Mouse (Mus musculus) B cell, adult 62 days (primary cell): ENCODE measurements around the gene Dnase2a. TPM values are rescaled to one million over a fixed set of nuclear protein-coding genes. Genes with fewer than 3 reads are reported as not detected.

Experiments
- total RNA-seq: library from RNA; stranded (reverse); gene quantifications from 4 replicates; pipeline ENCODE4 v1.2.4, GENCODE M21; 2023

Gene Dnase2a
- total RNA-seq: 56.5 to 67.9 TPM (median 65.7 TPM) in 4 replicates

DNA sequence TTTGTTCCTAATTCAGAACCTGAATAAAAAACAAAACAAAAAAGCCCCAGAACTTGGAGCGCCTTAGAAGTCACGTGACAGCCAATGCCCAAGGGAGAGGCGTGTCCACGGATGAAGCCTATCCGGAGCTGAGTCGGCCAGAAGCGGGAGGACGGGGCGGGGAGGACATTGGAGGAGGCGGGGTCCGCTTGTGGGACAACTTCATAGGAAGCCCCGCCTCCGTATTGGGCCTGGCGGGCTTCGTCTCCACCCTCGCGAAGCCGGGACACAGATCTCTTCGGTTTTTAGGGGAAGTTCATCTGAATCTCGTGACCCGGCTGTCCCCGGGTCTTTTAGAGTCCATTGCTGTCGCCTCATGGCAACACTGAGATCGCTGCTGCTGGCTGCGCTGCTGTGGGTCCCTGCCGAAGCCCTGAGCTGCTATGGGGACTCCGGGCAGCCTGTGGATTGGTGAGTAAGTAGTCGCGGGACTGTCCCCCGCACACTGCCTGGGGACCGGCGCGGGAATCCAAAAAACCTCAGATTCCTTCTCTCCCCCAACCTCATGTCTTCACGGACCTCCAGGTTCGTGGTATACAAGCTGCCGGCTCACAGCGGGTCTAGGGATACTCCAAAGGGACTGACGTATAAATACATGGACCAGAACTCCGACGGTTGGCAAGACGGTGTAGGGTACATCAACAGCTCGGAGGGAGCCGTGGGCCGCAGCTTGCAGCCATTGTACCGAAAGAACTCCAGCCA, at the start of gene Dnase2a:
Dnase2a (plus strand) TSS at position 140 of the 741 bp plus-strand sequence.

DNA sequence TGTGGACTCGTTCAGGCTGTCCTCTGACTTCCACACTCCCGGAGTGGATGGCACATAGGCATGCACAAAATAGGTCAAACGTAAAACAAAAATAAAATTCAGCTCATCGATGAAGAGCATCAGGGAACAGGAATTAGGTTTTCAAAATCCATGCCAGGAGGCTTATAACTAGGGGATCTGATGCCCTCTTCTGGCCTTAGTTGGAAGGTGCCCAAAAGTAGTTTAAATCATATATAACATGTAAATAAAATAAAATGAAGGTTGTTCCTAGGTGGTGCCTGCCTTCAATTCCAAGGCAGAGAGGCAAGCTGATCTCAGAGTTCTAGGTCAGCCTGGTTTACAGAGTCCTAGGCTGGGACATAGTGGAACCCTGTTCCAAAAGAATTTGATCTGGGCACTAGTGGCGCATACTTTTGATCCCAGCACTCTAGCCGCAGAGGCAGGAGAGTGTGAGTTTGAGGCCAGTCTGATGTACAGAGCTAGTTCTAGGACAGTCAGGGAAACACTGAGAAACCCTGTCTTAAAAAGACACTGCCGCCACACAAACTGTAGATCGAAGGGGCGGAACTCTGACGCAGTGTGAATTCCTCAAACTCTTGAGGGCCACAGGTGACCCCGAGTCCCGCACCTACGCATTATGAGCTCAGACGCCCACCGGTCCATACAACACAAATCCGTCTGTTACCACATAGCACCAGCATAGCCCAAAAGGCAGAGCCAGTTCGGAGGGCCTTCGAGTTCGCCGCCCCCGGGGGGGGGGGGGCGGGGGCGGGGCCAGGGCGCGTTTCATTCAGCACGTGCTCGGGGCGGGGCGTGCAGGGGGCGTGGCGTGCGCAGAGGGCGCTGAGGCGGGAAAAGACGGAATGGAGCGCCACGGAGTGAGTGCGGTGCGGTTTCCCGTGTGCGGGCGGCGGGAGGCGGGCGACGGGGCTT, 36.7 kb upstream of the Dnase2a start, which contains the start of gene Syce2:
Syce2 (plus strand) TSS at position 736 of the 933 bp plus-strand sequence.

DNA sequence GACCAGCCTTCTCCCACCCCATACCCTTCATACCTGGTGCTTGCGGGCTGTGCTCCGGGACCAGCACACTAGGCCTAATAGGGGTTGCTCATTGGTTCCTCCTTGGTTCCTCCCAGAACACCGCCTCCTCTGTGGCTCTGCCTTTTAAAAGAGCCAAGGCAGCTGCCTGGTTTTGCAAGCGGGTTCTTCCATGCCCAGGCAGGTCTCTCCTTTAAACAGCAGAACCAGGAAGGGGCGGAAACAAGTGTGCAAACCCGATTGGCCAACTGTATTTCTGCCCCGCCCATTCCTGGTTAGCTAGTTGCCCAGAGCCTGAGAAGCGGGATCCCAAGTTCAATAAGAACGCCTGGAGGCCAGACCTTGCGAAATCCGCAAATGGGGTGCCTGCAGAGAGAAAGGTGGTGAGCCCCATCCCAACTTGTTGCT, 14.6 kb upstream of the Dnase2a start, which contains the start of gene Gcdh:
Gcdh (minus strand) TSS at position 213 of the 426 bp plus-strand sequence.

DNA sequence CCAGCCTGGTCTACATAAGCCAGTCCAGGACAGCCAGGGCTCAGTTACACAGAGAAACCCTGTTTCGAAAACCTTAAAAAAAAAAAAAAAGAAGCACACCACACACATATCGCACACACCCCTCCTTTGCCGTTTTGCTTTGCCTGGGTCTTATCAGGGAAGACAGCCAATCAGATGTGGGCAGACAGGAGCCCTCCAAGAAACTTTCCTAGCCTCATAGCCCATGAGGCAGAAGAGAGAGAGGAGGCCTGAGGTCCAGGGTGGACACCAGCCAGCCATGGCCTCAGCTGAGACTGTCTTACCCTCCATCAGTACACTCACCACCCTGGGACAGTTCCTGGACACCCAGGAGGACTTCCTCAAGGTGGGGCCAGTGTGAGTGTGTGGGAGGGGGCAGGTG, 6.6 kb upstream of the Dnase2a start, which contains the start of gene Klf1:
Klf1 (plus strand) TSS at position 177 of the 400 bp plus-strand sequence.

DNA sequence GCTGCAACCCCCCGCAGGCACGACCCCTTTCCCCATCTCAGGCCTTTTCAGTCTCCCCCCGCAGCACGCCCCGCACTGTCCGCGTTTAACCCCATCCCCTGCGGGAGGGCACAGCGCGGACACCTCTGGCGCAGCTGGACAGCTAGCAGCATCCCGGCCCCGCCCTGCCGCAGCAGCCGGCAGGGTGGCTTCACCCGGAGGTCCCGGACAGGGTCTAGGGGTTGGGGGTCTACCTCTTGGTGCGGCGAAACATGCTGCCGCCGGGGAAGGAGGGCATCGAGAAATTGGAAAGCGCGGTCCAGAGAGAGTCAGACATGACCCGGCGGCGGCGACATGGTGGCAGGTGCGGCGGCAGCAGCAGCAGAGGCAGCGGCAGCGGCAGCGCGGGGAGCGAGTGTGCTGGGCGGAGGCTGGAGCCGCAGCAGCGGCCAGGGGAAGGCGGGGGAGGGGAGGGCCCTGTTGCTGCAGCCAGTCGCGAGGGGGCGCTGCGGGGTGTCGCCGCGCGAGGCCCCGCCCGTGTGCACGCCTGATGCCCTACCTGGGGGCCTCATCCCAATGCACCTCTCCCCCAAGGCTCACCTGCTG, 28.7 kb downstream of the Dnase2a start, which contains the start of gene Mast1:
Mast1 (minus strand) TSS at position 398 of the 585 bp plus-strand sequence.

DNA sequence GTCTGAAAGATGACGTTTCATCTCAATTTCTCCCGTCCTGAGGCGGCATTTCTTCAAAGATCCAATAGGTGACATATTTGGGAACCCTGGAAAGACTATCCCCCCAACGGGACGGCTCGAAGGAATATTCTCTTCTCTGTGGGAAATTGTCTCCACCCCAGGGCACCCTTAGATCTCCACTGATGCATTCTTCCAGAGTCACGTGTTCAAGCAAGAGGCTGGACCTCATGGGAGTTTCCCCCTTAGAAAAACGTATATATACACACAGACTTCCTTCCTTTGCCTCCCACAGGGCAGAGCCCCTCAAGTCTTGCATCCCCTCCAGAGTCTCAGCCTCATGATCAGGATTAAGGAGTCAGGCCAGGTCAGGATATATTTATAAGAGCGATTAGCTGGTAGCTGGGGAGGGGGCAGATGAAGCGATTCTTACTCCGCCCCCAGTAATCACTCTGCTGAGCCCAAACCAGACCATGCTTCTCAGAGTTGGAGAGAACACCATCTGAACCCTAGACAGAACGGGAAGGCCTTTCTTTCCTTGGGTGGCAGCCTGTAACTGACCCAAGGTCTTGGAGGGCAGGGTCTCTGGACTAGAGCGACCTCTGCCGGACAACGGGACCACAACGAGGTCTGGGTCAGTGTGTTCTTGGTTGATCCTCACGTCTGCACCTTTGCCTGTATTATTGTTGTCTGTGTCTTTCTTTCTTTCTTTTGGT, 38.3 kb downstream of the Dnase2a start, which contains the start of gene Rtbdn:
Rtbdn (plus strand) TSS at position 464 of the 713 bp plus-strand sequence.

DNA sequence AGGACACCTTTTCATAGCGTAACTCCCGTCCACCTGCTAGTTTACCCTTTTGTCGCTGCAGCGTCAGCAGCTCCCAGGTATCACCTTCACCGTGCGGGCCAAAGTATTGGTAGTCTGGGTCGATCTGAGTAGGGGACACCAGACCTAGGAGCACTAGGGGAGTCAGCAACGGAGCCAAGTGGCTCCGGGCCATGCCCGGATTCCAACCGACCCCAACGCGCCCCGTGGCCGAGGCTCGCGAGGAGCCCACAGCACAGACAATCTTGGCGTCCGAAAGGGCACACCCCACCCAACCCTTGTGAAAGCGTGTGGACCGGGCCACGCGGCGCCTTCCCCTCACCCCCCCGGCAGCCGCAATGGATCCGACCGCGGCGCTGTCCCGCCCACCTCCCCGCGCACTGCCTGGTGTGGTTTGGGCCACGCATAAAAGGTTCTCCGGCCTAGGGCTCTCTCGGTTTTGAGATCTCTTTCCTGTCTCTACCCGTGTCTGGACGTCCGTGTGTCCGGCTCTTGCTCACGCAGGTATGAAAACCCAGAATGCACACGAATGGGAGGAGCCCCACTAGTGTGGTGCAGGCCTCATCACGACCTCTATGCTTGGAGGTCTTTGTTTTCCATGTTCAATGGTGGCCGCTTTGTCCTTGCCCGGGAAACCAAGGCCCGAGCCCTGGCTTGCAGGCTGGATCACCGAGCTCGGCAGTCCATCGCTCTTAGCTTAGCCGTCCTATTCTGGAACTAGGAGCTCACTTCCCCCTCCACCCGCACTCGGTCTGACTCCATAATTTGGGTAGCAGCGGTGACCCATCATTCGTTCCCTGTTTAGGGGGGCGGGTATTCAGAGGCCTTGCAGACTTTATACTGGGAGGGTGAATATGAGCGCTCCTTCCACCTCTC, 61.1 kb downstream of the Dnase2a start, which contains the start of the genes Gm49661, Prdx2 and Rnaseh2a:
Gm49661 (minus strand) TSS at position 193 of the 894 bp plus-strand sequence.
Prdx2 (plus strand) TSS at position 347 of the 894 bp plus-strand sequence.
Rnaseh2a (minus strand) TSS at position 527 of the 894 bp plus-strand sequence.

Other genes starting within 250 kb of the Dnase2a start
- 212 to 315 TPM (median 253 TPM) in 4 replicates for gene Ier2, start 245.7 kb upstream of the Dnase2a start, total RNA-seq
- gene Trmt1, start 222.3 kb upstream of the Dnase2a start, total RNA-seq: 183 to 211 TPM (median 198 TPM) in 4 replicates
- 54.4 to 60.3 TPM (median 58.1 TPM) in 4 replicates for gene Nacc1, start 220.7 kb upstream of the Dnase2a start, total RNA-seq
- gene Lyl1, start 207.1 kb upstream of the Dnase2a start, total RNA-seq: 120 to 133 TPM (median 125 TPM) in 4 replicates
- gene G430095P16Rik, start 185.6 kb upstream of the Dnase2a start, total RNA-seq: 0.85 TPM in 1 of 4 replicates, not detected in the others
- gene Nfix, start 108.2 kb upstream of the Dnase2a start, total RNA-seq: 0.97 to 3.7 TPM (median 2.8 TPM) in 4 replicates
- 1.4 to 2.6 TPM (median 2.4 TPM) in 4 replicates for gene Dand5, start 85.7 kb upstream of the Dnase2a start, total RNA-seq
- 10.7 to 13.2 TPM (median 12.1 TPM) in 4 replicates for gene Gadd45gip1, start 77.0 kb upstream of the Dnase2a start, total RNA-seq
- 53.8 to 68.0 TPM (median 60.0 TPM) in 4 replicates for gene Rad23a, start 67.9 kb upstream of the Dnase2a start, total RNA-seq
- 520 to 585 TPM (median 529 TPM) in 4 replicates for gene Calr, start 61.6 kb upstream of the Dnase2a start, total RNA-seq
- 60.9 to 68.8 TPM (median 65.9 TPM) in 4 replicates for gene Farsa, start 51.6 kb upstream of the Dnase2a start, total RNA-seq
- gene Syce2, start 36.4 kb upstream of the Dnase2a start, total RNA-seq: 5.7 to 9.3 TPM (median 8.5 TPM) in 4 replicates
- gene Gcdh, start 14.6 kb upstream of the Dnase2a start, total RNA-seq: 19.0 to 33.9 TPM (median 24.8 TPM) in 4 replicates
- gene Klf1, start 6.6 kb upstream of the Dnase2a start, total RNA-seq: 0.39 TPM in 1 of 4 replicates, not detected in the others
- gene Mast1, start 28.8 kb downstream of the Dnase2a start, total RNA-seq: 0.18 to 0.44 TPM (median 0.31 TPM) in 4 replicates
- not detected in 4 replicates for gene Rtbdn, start 38.4 kb downstream of the Dnase2a start, total RNA-seq
- 3.3 TPM in 1 of 4 replicates, not detected in the others for gene Gm49661, start 60.9 kb downstream of the Dnase2a start, total RNA-seq
- 55.0 to 57.2 TPM (median 55.6 TPM) in 4 replicates for gene Prdx2, start 61.0 kb downstream of the Dnase2a start, total RNA-seq
- 24.0 to 35.1 TPM (median 26.0 TPM) in 4 replicates for gene Rnaseh2a, start 61.2 kb downstream of the Dnase2a start, total RNA-seq
- 1,593 to 1,983 TPM (median 1,752 TPM) in 4 replicates for gene Junb, start 70.2 kb downstream of the Dnase2a start, total RNA-seq
- 6.7 to 9.1 TPM (median 8.3 TPM) in 4 replicates for gene Hook2, start 82.0 kb downstream of the Dnase2a start, total RNA-seq
- gene Best2, start 106.0 kb downstream of the Dnase2a start, total RNA-seq: not detected in 4 replicates
- 80.7 to 99.0 TPM (median 92.9 TPM) in 4 replicates for gene Asna1, start 116.7 kb downstream of the Dnase2a start, total RNA-seq
- gene Trir, start 118.3 kb downstream of the Dnase2a start, total RNA-seq: 194 to 214 TPM (median 210 TPM) in 4 replicates
- 44.5 to 50.5 TPM (median 46.9 TPM) in 4 replicates for gene Tnpo2, start 128.4 kb downstream of the Dnase2a start, total RNA-seq
- gene Fbxw9, start 151.5 kb downstream of the Dnase2a start, total RNA-seq: 12.9 to 16.5 TPM (median 14.4 TPM) in 4 replicates
- gene Gm5741, start 159.4 kb downstream of the Dnase2a start, total RNA-seq: not detected in 4 replicates
- gene Dhps, start 163.2 kb downstream of the Dnase2a start, total RNA-seq: 123 to 148 TPM (median 135 TPM) in 4 replicates
- gene Wdr83os, start 172.2 kb downstream of the Dnase2a start, total RNA-seq: 43.4 to 52.3 TPM (median 47.1 TPM) in 4 replicates
- gene Wdr83, start 172.7 kb downstream of the Dnase2a start, total RNA-seq: 11.1 to 22.3 TPM (median 15.6 TPM) in 4 replicates
- 152 to 159 TPM (median 155 TPM) in 4 replicates for gene Man2b1, start 174.7 kb downstream of the Dnase2a start, total RNA-seq
- gene Zfp791, start 214.5 kb downstream of the Dnase2a start, total RNA-seq: not detected in 4 replicates
- gene Cks1brt, start 243.4 kb downstream of the Dnase2a start, total RNA-seq: not detected in 4 replicates